Mouse (Mus musculus) liver, embryonic 14.5 days (tissue): Measurements from ENCODE around the gene Grin2b. TPM values are rescaled to one million over a fixed set of nuclear protein-coding genes. Genes with fewer than 3 reads are reported as not detected.

Experiments
- ATAC-seq: fragments of 200-750 bp; cut with Nextera tagmentation; 2 replicates; pipeline ENCODE4 v1.8.0; 2017; ENCODE audit warnings: moderate number of reproducible peaks, mild to moderate bottlenecking, moderate library complexity; ENCODE audit not compliant: insufficient read depth
- DNase-seq, 3 experiments: peaks; one replicate each; pipeline ENCODE4 v3.0.0-alpha.2; 2012 to 2013; ENCODE audit warnings: low read depth in 3 of 3, low spot score in 3 of 3
- H3K27ac ChIP-seq: fragments of 300-500 bp; sonication (generic); 2 replicates; pipeline ENCODE4 v1.5.1; 2014; ENCODE audit warnings: moderate library complexity, mild to moderate bottlenecking, control low read depth, inconsistent platforms
- H3K27me3 ChIP-seq: fragments of 300-500 bp; sonication (generic); 2 replicates; pipeline ENCODE4 v1.6.1; 2014; ENCODE audit warnings: mild to moderate bottlenecking, low read length, moderate library complexity; ENCODE audit not compliant: control insufficient read depth, insufficient read depth
- H3K36me3 ChIP-seq: fragments of 300-500 bp; sonication (generic); replicated peaks from 2 replicates; pipeline ENCODE4 v1.6.1; 2014; ENCODE audit warnings: low read depth; ENCODE audit not compliant: control insufficient read depth, insufficient read depth
- H3K4me1 ChIP-seq, 2 experiments: fragments of 200-500 bp in 1 of 2; fragments of 300-500 bp in 1 of 2; sonication (generic) in 1 of 2; replicated peaks; 2 replicates each; pipeline ENCODE4 v1.6.1; 2012 to 2014; ENCODE audit warnings: antibody characterized with exemption in 1 of 2, inconsistent platforms in 1 of 2, low read length in 1 of 2; ENCODE audit not compliant: control insufficient read depth in 2 of 2, insufficient read depth in 2 of 2
- H3K4me2 ChIP-seq: fragments of 300-500 bp; sonication (generic); 2 replicates; pipeline ENCODE4 v1.6.1; 2014; ENCODE audit warnings: low read depth, mild to moderate bottlenecking, control low read depth, moderate library complexity
- H3K4me3 ChIP-seq, 2 experiments: fragments of 200-500 bp in 1 of 2; fragments of 300-500 bp in 1 of 2; sonication (generic) in 1 of 2; 2 replicates each; pipeline ENCODE4 v1.5.1; 2012 to 2014; ENCODE audit warnings: low read depth in 2 of 2, low read length in 2 of 2, mild to moderate bottlenecking in 2 of 2, control low read depth in 1 of 2, inconsistent platforms in 1 of 2, moderate library complexity in 1 of 2; ENCODE audit not compliant: insufficient read depth in 1 of 2
- H3K9ac ChIP-seq: fragments of 300-500 bp; sonication (generic); replicated peaks from 2 replicates; pipeline ENCODE4 v1.6.1; 2014; ENCODE audit warnings: mild to moderate bottlenecking, control low read depth, moderate library complexity
- H3K9me3 ChIP-seq: fragments of 300-500 bp; sonication (generic); 2 replicates; pipeline ENCODE4 v1.6.1; 2016; ENCODE audit warnings: low read length, mixed read lengths; ENCODE audit not compliant: control insufficient read depth
- CTCF ChIP-seq: IDR thresholded peaks from 2 replicates; pipeline ENCODE4 v1.5.1; 2016; ENCODE audit warnings: antibody characterized with exemption, low read depth, control low read depth
- EP300 ChIP-seq: IDR thresholded peaks from 2 replicates; pipeline ENCODE4 v1.6.1; 2016; ENCODE audit warnings: antibody characterized with exemption, low read depth
- WGBS: fragments of 180-500 bp; shearing (Covaris S2); extraction: QIAGEN DNeasy Blood & Tissue Kit; methylation state at CpG from one replicate; pipeline ENCODE4 v1.1.7; 2014; ENCODE audit not compliant: insufficient replicate concordance; 5-methylcytosine and 5-hydroxymethylcytosine counted together
- polyA plus RNA-seq, 2 experiments: library from polyadenylated mRNA; depleted of rRNA in 1 of 2; stranded (reverse) in 1 of 2; unstranded in 1 of 2; fragments of >200 nt; fragmentation: Nextera tagmentation in 1 of 2; extraction: Ambion mirVana in 1 of 2; gene quantifications; 2 replicates each; pipeline versions ENCODE4 v1.2.1 to v1.2.3; 2012 to 2014

The Grin2b gene
- polyA plus RNA-seq, 2 experiments, result under 0.01 TPM; not detected in 1

- no peak overlapping the region for H3K9ac ChIP-seq
- no peaks in the 10 kb centered on the region for H3K9me3 ChIP-seq
- H3K36me3 ChIP-seq, result no peaks in the 10 kb centered on the region
- DNase-seq (no peak), ATAC-seq (no peak)
- 59% methylated on average over 1 of the region's 1 CpGs for WGBS
- no peaks in the 10 kb centered on the region for H3K4me1 ChIP-seq
- H3K4me2 ChIP-seq, result no peak overlapping the region
- no peak overlapping the region for H3K27ac ChIP-seq
- TF ChIP-seq EP300, result no peak
- no peak for TF ChIP-seq CTCF
- no peaks in the 10 kb centered on the region for H3K27me3 ChIP-seq
- no peak overlapping the region for H3K4me3 ChIP-seq
These were observed 154.3 kb downstream of the Grin2b start for GRCm38 (mm10) chr6:136018962-136019361.

GRCm38 (mm10) chr6:136013556-136014380, 159.5 kb downstream of the Grin2b start:
- Histone ChIP-seq H3K4me1 (no peaks in the 10 kb centered on the region; a peak in 1 of 4 replicates), H3K36me3 (no peaks in the 10 kb centered on the region), H3K9ac (no peak overlapping the region), H3K4me2 (no peak overlapping the region), H3K27me3 (no peaks in the 10 kb centered on the region), H3K9me3 (no peaks in the 10 kb centered on the region), H3K27ac (no peak overlapping the region), H3K4me3 (no peak overlapping the region)
- DNase-seq (no peak), ATAC-seq (no peak)
- 67% methylated on average over 12 of the region's 12 CpGs for WGBS
- no peak for TF ChIP-seq CTCF
- TF ChIP-seq EP300, result no peak

GRCm38 (mm10) chr6:136011533-136011932, 161.8 kb downstream of the Grin2b start:
- TF ChIP-seq EP300, result no peak
- TF ChIP-seq CTCF, result no peak
- no peaks in the 10 kb centered on the region for H3K9me3 ChIP-seq
- no peak overlapping the region for H3K27ac ChIP-seq
- H3K4me3 ChIP-seq, result no peak overlapping the region
- H3K36me3 ChIP-seq, result no peaks in the 10 kb centered on the region
- WGBS, result 42% methylated on average over 4 of the region's 4 CpGs
- H3K4me1 ChIP-seq, result no peaks in the 10 kb centered on the region; a peak in 2 of 4 replicates
- DNase-seq (no peak), ATAC-seq (no peak)
- no peaks in the 10 kb centered on the region for H3K27me3 ChIP-seq
- H3K4me2 ChIP-seq, result no peak overlapping the region
- H3K9ac ChIP-seq, result no peak overlapping the region

- no peaks in the 10 kb centered on the region for H3K27me3 ChIP-seq
- no peaks in the 10 kb centered on the region for H3K9me3 ChIP-seq
- no peaks in the 10 kb centered on the region; a peak in 2 of 4 replicates for H3K4me1 ChIP-seq
- no peaks in the 10 kb centered on the region for H3K36me3 ChIP-seq
- no peak for DNase-seq
- TF ChIP-seq CTCF (no peak), EP300 (no peak)
- WGBS, result 68% methylated on average over 4 of the region's 4 CpGs
- H3K4me2 ChIP-seq, result no peak overlapping the region
- no peak overlapping the region for H3K9ac ChIP-seq
- no peak for ATAC-seq
- H3K4me3 ChIP-seq, result no peak overlapping the region
- H3K27ac ChIP-seq, result no peak overlapping the region
These were observed 162.3 kb downstream of the Grin2b start for GRCm38 (mm10) chr6:136011038-136011311.

GRCm38 (mm10) chr6:136010290-136011037, 162.8 kb downstream of the Grin2b start:
- Histone ChIP-seq H3K4me1 (no peaks in the 10 kb centered on the region; a peak in 2 of 4 replicates), H3K9ac (no peak overlapping the region), H3K9me3 (no peaks in the 10 kb centered on the region), H3K27ac (no peak overlapping the region), H3K4me3 (no peak overlapping the region), H3K27me3 (no peaks in the 10 kb centered on the region), H3K4me2 (no peak overlapping the region), H3K36me3 (no peaks in the 10 kb centered on the region)
- 43% methylated on average over 7 of the region's 7 CpGs for WGBS
- no peak for TF ChIP-seq EP300
- TF ChIP-seq CTCF, result no peak
- DNase-seq, result no peak
- ATAC-seq, result no peak
